13 mouse cellular contexts compared by ENCODE assay signal in the genomic region with DNA sequence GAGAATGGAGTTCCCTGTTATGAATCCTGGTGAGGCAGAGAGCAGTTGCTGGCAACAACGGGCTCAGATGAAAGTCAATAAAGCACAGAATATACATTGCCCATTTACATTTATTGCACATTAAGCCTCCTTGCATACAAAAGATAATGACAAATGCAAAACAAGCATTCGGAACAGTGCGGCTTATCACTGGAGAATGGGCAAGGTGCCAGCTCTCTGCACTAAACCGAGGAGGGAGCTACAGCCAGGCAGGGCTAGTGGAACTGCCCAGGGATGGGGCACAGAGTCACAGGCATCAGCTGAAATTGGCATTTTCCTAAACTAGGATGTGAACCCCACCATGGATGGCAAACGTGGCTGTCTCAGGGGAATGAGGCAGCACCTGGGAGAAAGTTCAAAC.
DNase-seq lines count a peak whose midpoint lies in the region; ATAC-seq lines count a peak whose summit lies in the region.
"Had no signal": no experiment of that assay in that cellular context is flagged by ENCODE, and none has a peak within 500 bp of the region (broad histone marks: within the 10 kb centered on the region; RNA-seq: fewer than 3 reads in every experiment).

No protein-coding gene starts in this region.

- H3K4me2 ChIP-seq in hindbrain, embryonic 12.5 days (replicated peaks): no peak overlapping the region
- H3K4me2 ChIP-seq in midbrain, embryonic 13.5 days (replicated peaks): no peak overlapping the region
- H3K4me2 ChIP-seq in midbrain, embryonic 16.5 days (ENCODE audit: low read length): no peak overlapping the region
- no peak overlapping the region for H3K4me2 ChIP-seq in neural tube, embryonic 13.5 days

- H3K4me3 ChIP-seq in hindbrain, embryonic 12.5 days: no peak overlapping the region
- no peak overlapping the region for H3K4me3 ChIP-seq in hindbrain, embryonic 10.5 days
- H3K4me3 ChIP-seq in midbrain, embryonic 13.5 days (replicated peaks): no peak overlapping the region
- H3K4me3 ChIP-seq in midbrain, embryonic 16.5 days (ENCODE audit: low read depth, low read length): no peak overlapping the region
- H3K4me3 ChIP-seq in neural tube, embryonic 13.5 days: no peak overlapping the region

- H3K9ac ChIP-seq in hindbrain, embryonic 12.5 days: no peak overlapping the region
- H3K9ac ChIP-seq in midbrain, embryonic 13.5 days (replicated peaks): no peak overlapping the region
- no peak overlapping the region for H3K9ac ChIP-seq in midbrain, embryonic 16.5 days (ENCODE audit: low read depth, low read length)
- H3K9ac ChIP-seq in neural tube, embryonic 13.5 days: no peak overlapping the region

- H3K4me1 ChIP-seq in hindbrain, embryonic 12.5 days: peaks cover 13% of the 10 kb centered on the region
- H3K4me1 ChIP-seq in hindbrain, embryonic 10.5 days (replicated peaks): peaks cover 16% of the 10 kb centered on the region
- peaks cover 29% of the 10 kb centered on the region for H3K4me1 ChIP-seq in midbrain, embryonic 13.5 days (replicated peaks)
- H3K4me1 ChIP-seq in midbrain, embryonic 16.5 days (ENCODE audit: control insufficient read depth, insufficient read depth, low read length): peaks cover 13% of the 10 kb centered on the region
- peaks cover 28% of the 10 kb centered on the region for H3K4me1 ChIP-seq in neural tube, embryonic 13.5 days (replicated peaks)

- H3K27me3 ChIP-seq in hindbrain, embryonic 12.5 days: no peaks in the 10 kb centered on the region
- no peaks in the 10 kb centered on the region for H3K27me3 ChIP-seq in hindbrain, embryonic 10.5 days (ENCODE audit: insufficient read depth, poor library complexity, severe bottlenecking)
- H3K27me3 ChIP-seq in midbrain, embryonic 13.5 days: no peaks in the 10 kb centered on the region
- H3K27me3 ChIP-seq in midbrain, embryonic 16.5 days (ENCODE audit: control insufficient read depth, insufficient read depth, low read depth, low read length): no peaks in the 10 kb centered on the region
- H3K27me3 ChIP-seq in neural tube, embryonic 13.5 days: no peaks in the 10 kb centered on the region

- WGBS in hindbrain, embryonic 12.5 days: 79% methylated on average over 5 of the region's 5 CpGs
- WGBS in hindbrain, embryonic 10.5 days: 92% methylated on average over 5 of the region's 5 CpGs
- WGBS in midbrain, embryonic 13.5 days: 61% methylated on average over 5 of the region's 5 CpGs
- 52% methylated on average over 5 of the region's 5 CpGs for WGBS in midbrain, embryonic 16.5 days
- WGBS in neural tube, embryonic 13.5 days: 35% methylated on average over 5 of the region's 5 CpGs

- H3K27ac ChIP-seq in hindbrain, embryonic 12.5 days: no peak overlapping the region
- no peak overlapping the region for H3K27ac ChIP-seq in hindbrain, embryonic 10.5 days
- no peak overlapping the region for H3K27ac ChIP-seq in midbrain, embryonic 13.5 days
- H3K27ac ChIP-seq in midbrain, embryonic 16.5 days (ENCODE audit: low read length): no peak overlapping the region
- peak overlapping the region; percentile 55 for H3K27ac ChIP-seq in neural tube, embryonic 13.5 days (replicated peaks)

- no peaks in the 10 kb centered on the region for H3K9me3 ChIP-seq in hindbrain, embryonic 12.5 days (replicated peaks)
- no peaks in the 10 kb centered on the region for H3K9me3 ChIP-seq in hindbrain, embryonic 10.5 days
- no peaks in the 10 kb centered on the region for H3K9me3 ChIP-seq in midbrain, embryonic 13.5 days
- H3K9me3 ChIP-seq in midbrain, embryonic 16.5 days (replicated peaks; ENCODE audit: control insufficient read depth, low read length, poor library complexity, severe bottlenecking): no peaks in the 10 kb centered on the region
- H3K9me3 ChIP-seq in neural tube, embryonic 13.5 days: no peaks in the 10 kb centered on the region

- ATAC-seq in hindbrain, embryonic 12.5 days (ENCODE audit: low FRiP score): peak; percentile 19; the same call in 1 of the 2 replicates
- ATAC-seq in midbrain, embryonic 13.5 days: peak; percentile 70
- ATAC-seq in midbrain, embryonic 16.5 days: no peak
- peak; percentile 40; the same call in 1 of the 2 replicates for ATAC-seq in neural tube, embryonic 13.5 days (ENCODE audit: low read depth)

- DNase-seq in adrenal gland, postnatal 10 days: peak; percentile 40
- no peak for DNase-seq in adrenal gland, adult 8-10 months
- DNase-seq in hindbrain, embryonic 10.5 days (ENCODE audit: low spot score): no peak
- DNase-seq in gastrocnemius, adult 8-10 months (ENCODE audit: low spot score in 2 of 2): no peak
- DNase-seq: cerebellum, postnatal 36 days; heart, postnatal 36 days; kidney, postnatal 25 days; liver; lung, postnatal 14 days had no signal

- no peaks in the 10 kb centered on the region for H3K36me3 ChIP-seq in hindbrain, embryonic 12.5 days
- no peaks in the 10 kb centered on the region for H3K36me3 ChIP-seq in hindbrain, embryonic 10.5 days
- H3K36me3 ChIP-seq in midbrain, embryonic 13.5 days: no peaks in the 10 kb centered on the region
- no peaks in the 10 kb centered on the region for H3K36me3 ChIP-seq in midbrain, embryonic 16.5 days (ENCODE audit: control insufficient read depth, insufficient read depth, low read length)
- no peaks in the 10 kb centered on the region for H3K36me3 ChIP-seq in neural tube, embryonic 13.5 days
